Mouse (Mus musculus) adrenal gland, postnatal 10 days (tissue): Measurements from ENCODE around the gene Zswim4. TPM values are rescaled to one million over a fixed set of nuclear protein-coding genes. Genes with fewer than 3 reads are reported as not detected.

Experiments used
- DNase-seq: peaks from one replicate; pipeline ENCODE4 v3.0.0; 2021; ENCODE audit warnings: mixed read lengths
- microRNA-seq: library from miRNA; unstranded; fragments of <30 nt; microRNA quantifications from one replicate; pipeline ENCODE4 v1.2.0, GENCODE M21; 2021
- total RNA-seq, 2 experiments: library from RNA; stranded (reverse); gene quantifications; 2 replicates each; pipeline ENCODE4 v1.2.3; 2021

The Zswim4 gene
- total RNA-seq, 2 experiments from 2014 or later = 22.7 to 26.3 TPM

DNA sequence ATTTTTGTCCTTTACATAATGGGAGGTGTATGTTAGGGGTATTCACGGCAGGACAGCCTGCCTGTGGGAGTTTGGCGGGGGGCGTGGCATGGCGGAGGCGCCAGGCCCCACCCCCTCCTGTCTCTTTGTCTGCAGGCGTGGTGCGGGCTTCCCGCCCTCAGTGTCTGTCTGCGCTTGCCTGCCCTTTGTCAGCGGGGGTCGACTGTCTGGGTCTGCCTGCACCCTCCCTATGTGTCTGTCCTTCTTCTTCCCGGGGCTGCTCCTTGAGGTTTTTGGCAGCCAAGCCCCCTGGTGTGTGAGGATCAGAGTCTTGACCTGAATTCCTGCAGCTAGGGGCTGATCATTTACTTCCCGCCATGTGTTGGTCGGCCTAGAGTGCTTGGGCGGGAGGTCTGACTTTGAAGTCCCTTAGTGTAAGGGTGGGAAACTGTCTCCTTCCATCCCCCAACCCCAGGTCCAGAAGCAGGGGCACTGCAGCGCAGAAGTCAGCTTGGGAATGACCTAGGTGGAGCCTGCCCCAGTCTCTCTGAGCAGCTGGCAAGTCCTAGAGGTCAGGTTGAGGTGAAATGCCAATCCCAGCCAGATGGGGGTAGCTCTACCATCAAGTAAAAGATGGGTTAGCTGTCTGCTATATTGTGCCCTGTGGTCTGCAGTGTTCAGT lies 56.2 kb downstream of the Zswim4 start:
- peak; percentile 44 for DNase-seq

DNA sequence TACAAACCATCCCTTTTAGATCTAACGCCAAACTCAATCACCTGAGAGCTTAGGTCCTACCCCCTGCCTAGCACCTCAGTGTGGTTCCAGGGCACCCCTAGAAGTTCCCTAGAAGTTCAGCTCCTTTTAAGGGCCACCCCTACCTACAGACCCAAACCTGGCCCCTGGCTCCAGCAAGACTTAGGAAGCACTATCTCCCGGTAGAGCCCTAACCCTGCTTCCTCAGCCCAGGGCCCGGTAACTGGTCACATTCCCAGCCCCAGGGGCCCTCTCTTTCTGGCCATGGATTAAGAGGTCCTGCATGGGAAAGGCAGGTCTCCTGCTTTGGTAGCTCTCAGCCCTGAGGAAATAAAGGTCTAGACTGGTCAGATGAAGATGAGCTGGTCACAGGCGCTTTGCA lies 56.9 kb downstream of the Zswim4 start:
- no peak for DNase-seq

DNA sequence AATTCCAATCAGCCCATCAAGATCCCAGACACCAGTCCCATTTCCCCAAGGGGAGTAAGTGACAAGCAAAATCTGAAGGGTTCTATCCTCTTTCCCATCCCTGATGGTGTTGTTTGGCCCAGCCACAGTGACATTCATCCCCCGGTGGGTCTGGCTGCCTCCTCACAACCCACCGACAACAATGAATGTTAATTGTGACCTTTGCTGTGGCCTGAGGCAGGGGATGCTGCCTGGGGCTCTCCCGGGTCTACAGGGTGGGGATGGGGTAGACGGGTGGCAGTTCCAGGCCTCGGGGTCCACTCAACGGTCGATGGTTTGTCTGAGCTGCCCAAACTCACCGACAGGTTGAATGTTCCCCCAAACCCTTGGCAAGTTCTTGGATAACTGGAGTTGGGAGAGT lies 58.3 kb downstream of the Zswim4 start:
- DNase-seq = no peak

DNA sequence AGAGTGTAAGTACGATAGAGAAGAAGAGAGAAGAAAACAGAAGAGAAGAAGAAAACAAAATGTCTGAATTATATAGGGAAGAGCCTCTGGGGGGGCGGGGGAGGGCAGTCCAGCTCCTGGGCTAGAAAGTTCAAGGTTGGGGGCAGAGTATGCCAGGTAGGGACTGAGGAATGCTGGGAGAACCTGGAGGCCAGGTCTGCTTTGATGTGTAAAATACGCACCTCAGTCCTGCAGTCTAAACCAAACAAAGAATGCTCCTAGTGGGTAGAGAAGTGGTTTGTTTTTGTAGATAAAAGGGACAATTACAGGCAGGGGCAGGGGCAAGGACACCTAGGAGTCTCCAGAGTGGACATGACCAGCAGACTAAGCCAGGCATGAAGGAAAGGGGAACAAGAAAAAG lies 59.5 kb downstream of the Zswim4 start:
- no peak for DNase-seq

DNA sequence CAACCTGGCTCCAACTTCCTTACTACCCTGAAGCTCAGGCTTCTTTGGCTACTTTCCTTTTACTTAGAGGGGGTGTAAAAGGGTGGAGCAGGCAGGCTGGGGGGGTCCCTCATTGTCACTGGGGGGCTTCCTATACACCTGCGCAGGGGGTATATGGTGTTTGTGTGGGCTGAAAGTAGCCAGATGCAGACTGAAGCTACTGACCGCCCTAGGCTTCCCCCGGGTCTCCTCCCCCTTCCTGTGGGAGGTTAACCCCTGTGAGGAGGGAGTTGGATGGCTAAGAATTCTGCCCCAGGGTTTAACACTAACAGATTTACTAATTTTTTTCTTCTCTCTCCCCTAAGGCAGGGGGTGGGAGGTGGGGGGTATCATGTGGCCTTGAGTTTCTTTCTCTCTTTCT lies 60.3 kb downstream of the Zswim4 start:
- DNase-seq = no peak

DNA sequence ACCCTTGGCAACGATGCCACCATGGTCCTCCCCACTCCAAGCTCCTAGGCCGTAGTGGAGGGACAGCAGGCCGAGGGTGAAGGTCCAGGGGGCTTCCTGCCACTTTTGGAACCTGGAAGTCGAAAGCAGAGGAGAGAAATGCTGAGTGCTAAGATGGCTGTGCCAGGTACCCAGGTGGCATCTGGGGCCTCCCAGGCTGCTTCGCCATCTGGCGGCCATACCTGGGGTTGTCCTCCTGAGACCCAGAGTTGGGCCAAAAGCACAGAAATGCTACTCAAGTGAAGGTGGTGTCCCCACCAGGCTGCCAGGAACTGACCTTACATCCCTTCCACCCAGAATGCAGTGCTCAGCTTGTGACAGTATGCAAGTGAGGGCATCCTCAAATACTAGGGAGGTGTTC lies 63.0 kb downstream of the Zswim4 start:
- no peak for DNase-seq

DNA sequence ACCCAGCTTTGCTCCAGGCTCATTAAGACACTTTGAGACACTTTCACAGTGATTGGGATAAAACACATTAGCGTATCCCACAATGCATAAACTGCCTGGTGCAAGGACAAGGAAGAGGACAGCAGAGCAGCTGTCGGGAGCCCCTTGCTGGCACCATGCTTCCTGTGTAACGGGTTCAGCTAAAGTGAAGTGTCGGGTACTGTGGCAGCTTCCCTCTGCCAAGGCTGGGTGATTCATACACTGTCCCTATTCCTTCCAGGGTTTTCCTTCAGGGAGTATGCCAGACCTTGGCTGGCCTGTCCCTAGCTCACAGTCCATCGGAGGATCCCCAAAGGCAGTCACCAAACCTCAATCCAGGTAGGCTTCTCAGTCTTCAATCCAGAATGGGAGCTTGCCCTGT lies 66.8 kb downstream of the Zswim4 start:
- peak; percentile 37 for DNase-seq

DNA sequence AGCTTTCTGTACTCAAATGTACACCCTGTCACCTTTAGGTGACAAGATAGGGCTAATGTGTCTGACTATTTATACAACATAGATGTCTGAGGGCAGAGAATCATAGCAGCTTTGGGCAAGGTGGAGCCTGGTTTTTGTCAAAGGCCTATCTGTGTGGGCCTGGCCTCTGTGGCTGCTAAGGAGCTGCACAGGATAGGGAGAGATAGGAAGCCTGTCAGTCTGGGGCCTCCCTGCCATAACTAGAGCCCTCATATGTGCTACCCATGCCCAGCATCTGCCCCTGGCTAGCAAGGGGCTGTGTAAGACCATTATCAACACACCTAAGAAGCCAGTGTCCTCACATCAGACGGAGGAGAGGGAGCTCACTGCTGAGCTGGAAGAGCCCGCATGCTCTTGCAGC lies 69.2 kb downstream of the Zswim4 start:
- no peak for DNase-seq

Small RNA genes within 50 kb of the gene (microRNA-seq; reads per million reads assigned to microRNA genes)
- gene Mir181c (1,860 reads per million, percentile 82 among the genes with 10 or more reads in this experiment), gene Mir181d (1,926 reads per million, percentile 83 among the genes with 10 or more reads in this experiment), gene Mir23a (17,097 reads per million, percentile 96 among the genes with 10 or more reads in this experiment), gene Mir24-2 (not detected), gene Mir27a (1,108 reads per million, percentile 75 among the genes with 10 or more reads in this experiment), gene Mir3074-2 (not detected)

Other genes with a start within 250 kb of the Zswim4 start
- 10 to 100 TPM; 40.8 to 41.6 TPM for gene Samd1, start 239.4 kb downstream of the Zswim4 start, total RNA-seq
- gene 1700067K01Rik, start 235.6 kb downstream of the Zswim4 start, total RNA-seq = under 1 TPM; 0.48 to 0.60 TPM
- gene 2210011C24Rik, start 224.9 kb downstream of the Zswim4 start, total RNA-seq = under 1 TPM in 1 of 2 experiments, not detected in 1; 0.24 TPM
- under 1 TPM; 0.57 to 0.70 TPM for gene Palm3, start 215.6 kb downstream of the Zswim4 start, total RNA-seq
- 1 to 10 TPM; 5.3 to 6.9 TPM for gene Il27ra, start 194.5 kb downstream of the Zswim4 start, total RNA-seq
- under 1 TPM in 1 of 2 experiments, not detected in 1; 0.51 TPM for gene Rln3, start 192.1 kb downstream of the Zswim4 start, total RNA-seq
- gene Gm10643, start 171.9 kb downstream of the Zswim4 start, total RNA-seq = 1 to 10 TPM; 2.2 to 3.1 TPM
- gene Rfx1, start 170.2 kb downstream of the Zswim4 start, total RNA-seq = 10 to 100 TPM; 12.4 to 14.7 TPM
- 10 to 100 TPM; 17.7 to 20.6 TPM for gene Dcaf15, start 132.3 kb downstream of the Zswim4 start, total RNA-seq
- gene Podnl1, start 111.1 kb downstream of the Zswim4 start, total RNA-seq = 1 to 10 TPM in 1 of 2 experiments, under 1 TPM in 1; 1.00 to 1.8 TPM
- gene Cc2d1a, start 89.1 kb downstream of the Zswim4 start, total RNA-seq = 10 to 100 TPM; 18.6 to 27.0 TPM
- gene 4930432K21Rik, start 89.0 kb downstream of the Zswim4 start, total RNA-seq = under 1 TPM; 0.36 to 0.79 TPM
- 1 to 10 TPM in 1 of 2 experiments, under 1 TPM in 1; 0.96 to 2.3 TPM for gene Nanos3, start 51.8 kb downstream of the Zswim4 start, total RNA-seq
- gene D8Ertd738e, start 12.7 kb upstream of the Zswim4 start, total RNA-seq = 100 to 1,000 TPM; 210 to 233 TPM
- gene Mri1, start 20.3 kb upstream of the Zswim4 start, total RNA-seq = 10 to 100 TPM; 28.0 to 34.4 TPM
- 10 to 100 TPM; 14.2 to 16.5 TPM for gene Ccdc130, start 33.3 kb upstream of the Zswim4 start, total RNA-seq
- gene Cacna1a, start 151.4 kb upstream of the Zswim4 start, total RNA-seq = 1 to 10 TPM; 5.3 to 9.5 TPM